Mouse (Mus musculus) thymus, postnatal 10 days (tissue): ENCODE measurements at regions not wholly inside any gene's neighbourhood (a gene's known extent, or its start where the extent isn't known, plus 50 kb on each side); places are given as distances from the start of the nearest gene placed in this dataset.

Experiments
- DNase-seq, 2 experiments: peaks; one replicate each; pipeline ENCODE4 v3.0.0; 2021; ENCODE audit warnings: low spot score in 2 of 2

GRCm38 (mm10) chr9:90367745-90368144 lies 97.1 kb upstream of the Tbc1d2b start:
- DNase-seq, result no peak

GRCm38 (mm10) chr9:90326531-90326930 lies 55.9 kb upstream of the Tbc1d2b start:
- DNase-seq, result no peak
